Mouse (Mus musculus): ENCODE results near the gene A130010J15Rik. TPM values are rescaled to one million over a fixed set of nuclear protein-coding genes. Genes with fewer than 3 reads are reported as not detected.

Gene A130010J15Rik
- polyA plus RNA-seq, 1 experiment from 2014 or later: 10.0 TPM

DNA sequence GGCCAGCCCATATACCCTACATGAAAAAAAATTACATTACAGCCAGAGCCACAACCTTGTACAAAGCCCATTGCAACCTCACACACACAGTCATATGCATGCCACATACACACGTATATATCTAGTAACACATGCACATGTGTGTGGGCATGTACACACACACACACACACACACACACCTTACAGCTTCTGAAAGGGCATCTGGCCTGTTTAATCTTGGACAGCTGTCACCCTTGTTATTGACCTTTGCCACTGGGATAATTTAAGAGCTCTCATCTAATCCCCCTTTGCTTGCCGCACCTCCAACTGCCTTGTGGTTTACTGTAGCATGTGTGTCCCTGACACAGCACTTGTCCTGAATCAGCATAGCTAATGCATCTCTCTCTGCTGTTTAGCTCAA is 36.0 kb downstream of the A130010J15Rik start:
- H3K36me3 ChIP-seq (ENCODE audit: control insufficient read depth, insufficient read depth, low read length): no peaks in the 10 kb centered on the region
- no peak overlapping the region for H3K4me3 ChIP-seq (ENCODE audit: low read length)
- no peaks in the 10 kb centered on the region for H3K9me3 ChIP-seq (ENCODE audit: control insufficient read depth, low read length)
- H3K9ac ChIP-seq (ENCODE audit: low read depth, low read length): no peak overlapping the region
- 81% methylated on average over 2 of the region's 2 CpGs for WGBS
- H3K27ac ChIP-seq (ENCODE audit: low read depth, low read length): no peak overlapping the region
- no peak overlapping the region for H3K4me2 ChIP-seq (ENCODE audit: low read length)
- no peaks in the 10 kb centered on the region for H3K4me1 ChIP-seq (ENCODE audit: control insufficient read depth, insufficient read depth, low read depth, low read length)
- H3K27me3 ChIP-seq (replicated peaks; ENCODE audit: control insufficient read depth, insufficient read depth, low read length): no peaks in the 10 kb centered on the region
- no peak for ATAC-seq

GRCm38 (mm10) chr1:193205431-193205830 is 37.6 kb downstream of the A130010J15Rik start:
- no peak overlapping the region for H3K9ac ChIP-seq (ENCODE audit: low read depth, low read length)
- H3K27me3 ChIP-seq (replicated peaks; ENCODE audit: control insufficient read depth, insufficient read depth, low read length): no peaks in the 10 kb centered on the region
- no peaks in the 10 kb centered on the region for H3K36me3 ChIP-seq (ENCODE audit: control insufficient read depth, insufficient read depth, low read length)
- ATAC-seq: no peak
- WGBS: 92% methylated on average over 2 of the region's 2 CpGs
- no peak overlapping the region for H3K27ac ChIP-seq (ENCODE audit: low read depth, low read length)
- no peak overlapping the region for H3K4me3 ChIP-seq (ENCODE audit: low read length)
- H3K4me1 ChIP-seq (ENCODE audit: control insufficient read depth, insufficient read depth, low read depth, low read length): no peaks in the 10 kb centered on the region
- no peaks in the 10 kb centered on the region for H3K9me3 ChIP-seq (ENCODE audit: control insufficient read depth, low read length)
- H3K4me2 ChIP-seq (ENCODE audit: low read length): no peak overlapping the region

DNA sequence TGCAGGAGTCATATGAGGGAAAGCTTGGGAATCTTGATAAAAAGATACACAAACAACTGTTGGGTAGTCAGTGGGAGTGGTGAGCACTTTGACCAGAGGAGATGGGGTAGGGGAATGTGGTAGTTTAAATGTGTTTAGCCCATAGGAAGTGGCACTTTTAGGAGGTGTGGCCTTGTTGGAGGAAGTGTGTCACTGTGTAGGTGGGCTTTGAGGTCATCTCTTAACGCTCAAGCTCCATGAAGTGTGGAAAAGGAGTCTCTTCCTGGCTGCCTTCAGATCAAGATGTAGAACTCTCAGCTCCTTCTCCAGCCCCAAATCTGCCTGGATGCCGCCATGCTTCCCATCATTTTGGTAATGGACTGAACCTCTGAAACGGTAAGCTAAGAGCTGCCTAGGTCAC is 39.7 kb downstream of the A130010J15Rik start, which contains the start of gene Lamb3:
Lamb3 (plus strand) TSS at position 197 of the 400 bp plus-strand sequence.
- ATAC-seq: no peak
- 86% methylated on average over 3 of the region's 3 CpGs for WGBS
- H3K27ac ChIP-seq (ENCODE audit: low read depth, low read length): no peak within 1 kb of the TSS
- H3K36me3 ChIP-seq (ENCODE audit: control insufficient read depth, insufficient read depth, low read length): no peaks in the 10 kb centered on the region
- H3K9me3 ChIP-seq (ENCODE audit: control insufficient read depth, low read length): no peaks in the 10 kb centered on the region
- H3K4me1 ChIP-seq (ENCODE audit: control insufficient read depth, insufficient read depth, low read depth, low read length): no peaks in the 10 kb centered on the region
- no peak within 1 kb of the TSS for H3K4me3 ChIP-seq (ENCODE audit: low read length)
- H3K9ac ChIP-seq (ENCODE audit: low read depth, low read length): no peak within 1 kb of the TSS
- H3K27me3 ChIP-seq (replicated peaks; ENCODE audit: control insufficient read depth, insufficient read depth, low read length): no peaks in the 10 kb centered on the region
- no peak within 1 kb of the TSS for H3K4me2 ChIP-seq (ENCODE audit: low read length)

GRCm38 (mm10) chr1:193208178-193208577 is 40.3 kb downstream of the A130010J15Rik start:
- WGBS: 35% methylated on average over 2 of the region's 2 CpGs
- Histone ChIP-seq H3K9me3 (ENCODE audit: control insufficient read depth, low read length) (no peaks in the 10 kb centered on the region), H3K36me3 (ENCODE audit: control insufficient read depth, insufficient read depth, low read length) (no peaks in the 10 kb centered on the region), H3K4me3 (ENCODE audit: low read length) (no peak overlapping the region), H3K27ac (ENCODE audit: low read depth, low read length) (no peak overlapping the region), H3K4me1 (ENCODE audit: control insufficient read depth, insufficient read depth, low read depth, low read length) (no peaks in the 10 kb centered on the region), H3K9ac (ENCODE audit: low read depth, low read length) (no peak overlapping the region), H3K27me3 (replicated peaks; ENCODE audit: control insufficient read depth, insufficient read depth, low read length) (no peaks in the 10 kb centered on the region), H3K4me2 (ENCODE audit: low read length) (no peak overlapping the region)
- no peak for ATAC-seq

DNA sequence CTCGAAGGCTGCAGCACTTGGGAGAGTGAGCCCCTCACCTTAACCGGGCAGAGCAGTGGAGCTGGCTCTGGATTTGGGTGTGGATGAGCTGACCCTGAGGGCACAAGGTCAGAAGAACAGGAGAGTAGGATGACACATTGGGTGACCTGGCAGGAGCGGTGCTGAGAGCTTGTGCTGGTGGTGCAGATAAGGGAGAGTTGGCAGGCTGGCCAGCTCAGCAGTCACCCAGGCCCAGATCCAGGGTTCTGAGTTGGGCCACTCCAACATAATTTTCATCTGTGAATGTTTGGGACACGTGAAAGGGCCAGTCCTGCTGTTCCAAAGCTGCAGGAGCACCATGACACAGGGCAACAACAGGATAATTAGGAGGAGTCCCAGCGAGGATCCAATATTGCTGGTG is 43.5 kb downstream of the A130010J15Rik start:
- WGBS: 81% methylated on average over 5 of the region's 5 CpGs
- Histone ChIP-seq H3K4me2 (ENCODE audit: low read length) (no peak overlapping the region), H3K27me3 (replicated peaks; ENCODE audit: control insufficient read depth, insufficient read depth, low read length) (no peaks in the 10 kb centered on the region), H3K27ac (ENCODE audit: low read depth, low read length) (no peak overlapping the region), H3K4me3 (ENCODE audit: low read length) (no peak overlapping the region), H3K9ac (ENCODE audit: low read depth, low read length) (no peak overlapping the region), H3K4me1 (ENCODE audit: control insufficient read depth, insufficient read depth, low read depth, low read length) (no peaks in the 10 kb centered on the region), H3K9me3 (ENCODE audit: control insufficient read depth, low read length) (no peaks in the 10 kb centered on the region), H3K36me3 (ENCODE audit: control insufficient read depth, insufficient read depth, low read length) (no peaks in the 10 kb centered on the region)
- ATAC-seq: no peak

DNA sequence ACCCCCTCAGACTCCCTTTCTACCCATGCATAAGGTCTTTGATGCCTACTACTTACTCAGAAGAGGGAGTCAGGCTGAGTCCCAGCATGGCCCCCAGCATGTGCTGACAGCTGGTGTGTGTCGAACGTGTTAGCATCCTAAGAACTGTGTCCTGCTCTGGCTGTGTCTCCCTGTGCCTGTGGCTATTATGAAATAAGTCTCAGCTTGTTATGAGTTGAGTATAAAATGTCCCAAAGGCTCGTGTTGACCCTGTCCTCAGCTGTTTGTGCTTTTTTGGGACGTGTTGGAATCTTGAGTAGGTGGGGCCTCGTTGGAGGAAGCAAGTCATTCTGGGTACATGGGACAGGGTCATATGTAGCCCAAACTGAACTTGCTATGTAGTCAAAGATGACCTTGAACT is 46.2 kb downstream of the A130010J15Rik start:
- H3K36me3 ChIP-seq (ENCODE audit: control insufficient read depth, insufficient read depth, low read length): no peaks in the 10 kb centered on the region
- no peak for ATAC-seq

GRCm38 (mm10) chr1:193216000-193216399 is 48.2 kb downstream of the A130010J15Rik start:
- Histone ChIP-seq H3K4me3 (ENCODE audit: low read length) (no peak overlapping the region), H3K36me3 (ENCODE audit: control insufficient read depth, insufficient read depth, low read length) (no peaks in the 10 kb centered on the region), H3K27ac (ENCODE audit: low read depth, low read length) (no peak overlapping the region), H3K27me3 (replicated peaks; ENCODE audit: control insufficient read depth, insufficient read depth, low read length) (no peaks in the 10 kb centered on the region), H3K9ac (ENCODE audit: low read depth, low read length) (no peak overlapping the region), H3K9me3 (ENCODE audit: control insufficient read depth, low read length) (no peaks in the 10 kb centered on the region), H3K4me1 (ENCODE audit: control insufficient read depth, insufficient read depth, low read depth, low read length) (no peaks in the 10 kb centered on the region), H3K4me2 (ENCODE audit: low read length) (no peak overlapping the region)
- no peak for ATAC-seq
- 75% methylated on average over 3 of the region's 3 CpGs for WGBS

More for the DNA sequence above, 46.2 kb downstream of the A130010J15Rik start:
- WGBS: 77% methylated on average over 5 of the region's 5 CpGs
- no peak overlapping the region for H3K4me3 ChIP-seq (ENCODE audit: low read length)
- H3K9me3 ChIP-seq (ENCODE audit: control insufficient read depth, low read length): no peaks in the 10 kb centered on the region
- no peaks in the 10 kb centered on the region for H3K4me1 ChIP-seq (ENCODE audit: control insufficient read depth, insufficient read depth, low read depth, low read length)
- no peaks in the 10 kb centered on the region for H3K27me3 ChIP-seq (replicated peaks; ENCODE audit: control insufficient read depth, insufficient read depth, low read length)
- no peak overlapping the region for H3K9ac ChIP-seq (ENCODE audit: low read depth, low read length)
- no peak overlapping the region for H3K27ac ChIP-seq (ENCODE audit: low read depth, low read length)
- no peak overlapping the region for H3K4me2 ChIP-seq (ENCODE audit: low read length)

GRCm38 (mm10) chr1:193220408-193220807 is 52.6 kb downstream of the A130010J15Rik start:
- no peaks in the 10 kb centered on the region for H3K36me3 ChIP-seq (ENCODE audit: control insufficient read depth, insufficient read depth, low read length)
- 69% methylated on average over 5 of the region's 5 CpGs for WGBS
- H3K9me3 ChIP-seq (ENCODE audit: control insufficient read depth, low read length): no peaks in the 10 kb centered on the region
- H3K27ac ChIP-seq (ENCODE audit: low read depth, low read length): no peak overlapping the region
- H3K27me3 ChIP-seq (replicated peaks; ENCODE audit: control insufficient read depth, insufficient read depth, low read length): no peaks in the 10 kb centered on the region
- no peak overlapping the region for H3K9ac ChIP-seq (ENCODE audit: low read depth, low read length)
- H3K4me2 ChIP-seq (ENCODE audit: low read length): no peak overlapping the region
- no peak for ATAC-seq
- no peaks in the 10 kb centered on the region for H3K4me1 ChIP-seq (ENCODE audit: control insufficient read depth, insufficient read depth, low read depth, low read length)
- H3K4me3 ChIP-seq (ENCODE audit: low read length): no peak overlapping the region

DNA sequence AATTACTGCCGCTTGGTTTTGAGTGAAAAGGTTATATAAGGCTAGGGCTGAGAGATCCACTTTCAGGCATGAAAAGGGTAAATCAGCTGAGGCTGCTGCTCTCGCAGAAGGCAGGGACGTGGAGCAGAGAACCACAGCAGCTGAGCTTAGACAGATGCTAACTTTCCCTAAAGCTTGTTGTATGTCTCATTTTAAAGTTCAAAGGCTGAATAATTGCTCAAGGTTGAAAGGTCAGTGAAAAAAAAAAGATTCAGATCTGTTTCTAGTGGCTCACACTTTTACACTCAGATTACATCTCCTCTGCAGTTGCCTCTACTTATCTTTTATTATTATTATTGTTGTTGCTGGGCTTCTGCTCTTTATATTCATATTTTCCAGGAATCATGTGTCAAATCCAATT is 57.7 kb downstream of the A130010J15Rik start:
- Histone ChIP-seq H3K4me1 (ENCODE audit: control insufficient read depth, insufficient read depth, low read depth, low read length) (no peaks in the 10 kb centered on the region), H3K27me3 (replicated peaks; ENCODE audit: control insufficient read depth, insufficient read depth, low read length) (no peaks in the 10 kb centered on the region), H3K4me2 (ENCODE audit: low read length) (no peak overlapping the region), H3K9me3 (ENCODE audit: control insufficient read depth, low read length) (no peaks in the 10 kb centered on the region), H3K9ac (ENCODE audit: low read depth, low read length) (no peak overlapping the region), H3K4me3 (ENCODE audit: low read length) (no peak overlapping the region), H3K36me3 (ENCODE audit: control insufficient read depth, insufficient read depth, low read length) (no peaks in the 10 kb centered on the region), H3K27ac (ENCODE audit: low read depth, low read length) (no peak overlapping the region)
- no peak for ATAC-seq
- 33% methylated on average over 3 of the region's 3 CpGs for WGBS

DNA sequence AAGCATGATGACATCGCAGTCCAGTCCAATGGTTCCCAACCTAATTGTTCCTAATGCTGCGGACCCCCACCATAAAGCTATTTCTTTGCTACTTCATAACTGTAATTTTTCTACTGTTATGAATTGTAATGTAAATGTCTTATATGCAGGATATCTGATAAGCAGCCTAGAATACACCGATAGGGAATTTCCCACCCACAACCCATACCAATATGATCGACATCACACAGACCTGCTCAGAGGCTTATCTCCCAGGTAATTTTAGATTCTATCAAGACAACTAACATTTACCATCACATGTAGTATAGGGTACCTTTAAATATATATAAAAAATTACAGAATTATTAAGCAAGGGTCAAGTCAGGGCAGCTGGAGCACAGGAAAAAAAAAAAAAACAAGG is 58.3 kb downstream of the A130010J15Rik start:
- no peak overlapping the region for H3K9ac ChIP-seq (ENCODE audit: low read depth, low read length)
- no peak overlapping the region for H3K27ac ChIP-seq (ENCODE audit: low read depth, low read length)
- no peaks in the 10 kb centered on the region for H3K27me3 ChIP-seq (replicated peaks; ENCODE audit: control insufficient read depth, insufficient read depth, low read length)
- no peaks in the 10 kb centered on the region for H3K36me3 ChIP-seq (ENCODE audit: control insufficient read depth, insufficient read depth, low read length)
- H3K9me3 ChIP-seq (ENCODE audit: control insufficient read depth, low read length): no peaks in the 10 kb centered on the region
- no peak overlapping the region for H3K4me3 ChIP-seq (ENCODE audit: low read length)
- H3K4me1 ChIP-seq (ENCODE audit: control insufficient read depth, insufficient read depth, low read depth, low read length): no peaks in the 10 kb centered on the region
- 94% methylated on average over 4 of the region's 4 CpGs for WGBS
- no peak overlapping the region for H3K4me2 ChIP-seq (ENCODE audit: low read length)
- ATAC-seq: no peak
